In genomic region chr7:135591461-135591860, GRCm38 (mm10) we compare ENCODE assay signal across 31 mouse cellular contexts. TPM values are rescaled to one million over a fixed set of nuclear protein-coding genes. Genes with fewer than 3 reads are reported as not detected.
DNase-seq lines count a peak whose midpoint lies in the region; ATAC-seq lines count a peak whose summit lies in the region.
"Had no signal": no experiment of that assay in that cellular context is flagged by ENCODE, and none has a peak within 500 bp of the region (broad histone marks: within the 10 kb centered on the region; RNA-seq: fewer than 3 reads in every experiment).

No protein-coding gene starts in this region.

- no peaks in the 10 kb centered on the region for H3K27me3 ChIP-seq in liver, embryonic 13.5 days
- no peaks in the 10 kb centered on the region for H3K27me3 ChIP-seq in intestine, embryonic 16.5 days (replicated peaks; ENCODE audit: control insufficient read depth, insufficient read depth, low read length)
- H3K27me3 ChIP-seq: CH12.LX; embryonic facial prominence, embryonic 15.5 days; forebrain, embryonic 13.5 days; intestine, embryonic 15.5 days; limb, embryonic 15.5 days had no signal

- no peak overlapping the region for H3K4me3 ChIP-seq in liver, embryonic 13.5 days (replicated peaks)
- no peak overlapping the region for H3K4me3 ChIP-seq in intestine, embryonic 16.5 days (ENCODE audit: low read length)
- H3K4me3 ChIP-seq: embryonic facial prominence, embryonic 10.5 days; embryonic facial prominence, embryonic 15.5 days; forebrain, embryonic 13.5 days; intestine, embryonic 15.5 days; limb, embryonic 10.5 days; limb, embryonic 15.5 days had no signal

- ATAC-seq in liver, embryonic 13.5 days (ENCODE audit: low read depth): no peak
- ATAC-seq in hematopoietic stem cell, adult 5-6 weeks (replicated peaks in 1 of 2; ENCODE audit: insufficient read depth in 1 of 2, low FRiP score in 2 of 2, low TSS enrichment in 1 of 2, low read depth in 1 of 2, poor library complexity in 2 of 2, severe bottlenecking in 2 of 2): peak; percentile 44 to 47; a peak in 3 of 4 replicates
- peak; percentile 54 for ATAC-seq in monocyte, adult 5-6 weeks (replicated peaks; ENCODE audit: insufficient number of reproducible peaks, low FRiP score, low TSS enrichment, poor library complexity, severe bottlenecking)
- ATAC-seq in intestine, embryonic 16.5 days: no peak
- no peak for ATAC-seq in CD4-positive, CD25-positive, alpha-beta regulatory T cell, adult 4 months
- ATAC-seq: forebrain, embryonic 13.5 days; hindbrain, embryonic 16.5 days; intestine, embryonic 15.5 days; lung, postnatal 0 days had no signal

- 29% methylated on average over 2 of the region's 2 CpGs for WGBS in liver, embryonic 13.5 days (ENCODE audit: insufficient replicate concordance)
- WGBS in intestine, embryonic 16.5 days: 86% methylated on average over 2 of the region's 2 CpGs

- H3K4me2 ChIP-seq in liver, embryonic 13.5 days: no peak overlapping the region
- no peak overlapping the region for H3K4me2 ChIP-seq in intestine, embryonic 16.5 days (ENCODE audit: low read depth, low read length)
- H3K4me2 ChIP-seq: embryonic facial prominence, embryonic 15.5 days; forebrain, embryonic 13.5 days; intestine, embryonic 15.5 days; limb, embryonic 15.5 days had no signal

- H3K36me3 ChIP-seq in liver, embryonic 13.5 days: no peaks in the 10 kb centered on the region
- H3K36me3 ChIP-seq in intestine, embryonic 16.5 days (ENCODE audit: control insufficient read depth, insufficient read depth, low read length): no peaks in the 10 kb centered on the region
- H3K36me3 ChIP-seq: embryonic facial prominence, embryonic 10.5 days; embryonic facial prominence, embryonic 15.5 days; intestine, embryonic 15.5 days; limb, embryonic 10.5 days; limb, embryonic 15.5 days had no signal

- H3K9me3 ChIP-seq in liver, embryonic 13.5 days (replicated peaks): no peaks in the 10 kb centered on the region
- H3K9me3 ChIP-seq in intestine, embryonic 16.5 days (ENCODE audit: control insufficient read depth, low read length): no peaks in the 10 kb centered on the region
- H3K9me3 ChIP-seq: embryonic facial prominence, embryonic 10.5 days; embryonic facial prominence, embryonic 15.5 days; forebrain, embryonic 13.5 days; intestine, embryonic 15.5 days; limb, embryonic 10.5 days; limb, embryonic 15.5 days had no signal

- peaks cover 90% of the 10 kb centered on the region for H3K4me1 ChIP-seq in liver, embryonic 13.5 days (replicated peaks)
- peaks cover 6% of the 10 kb centered on the region for H3K4me1 ChIP-seq in intestine, embryonic 16.5 days (ENCODE audit: control insufficient read depth, insufficient read depth, low read length)

- H3K27ac ChIP-seq in liver, embryonic 13.5 days: peak overlapping the region; percentile 63
- H3K27ac ChIP-seq in intestine, embryonic 16.5 days (ENCODE audit: low read length): no peak overlapping the region
- H3K27ac ChIP-seq: embryonic facial prominence, embryonic 10.5 days; embryonic facial prominence, embryonic 15.5 days; forebrain, embryonic 13.5 days; intestine, embryonic 15.5 days; kidney, postnatal 0 days; limb, embryonic 10.5 days; limb, embryonic 15.5 days had no signal

- no peak overlapping the region for H3K9ac ChIP-seq in liver, embryonic 13.5 days
- no peak overlapping the region for H3K9ac ChIP-seq in intestine, embryonic 16.5 days (ENCODE audit: low read depth, low read length)
- H3K9ac ChIP-seq: embryonic facial prominence, embryonic 15.5 days; forebrain, embryonic 13.5 days; intestine, embryonic 15.5 days; limb, embryonic 15.5 days had no signal

- DNase-seq in liver, embryonic 13.5 days: no peak
- DNase-seq in liver: no peak
- DNase-seq in right cerebral cortex, postnatal 36 days (ENCODE audit: low spot score in 2 of 2): no peak
- DNase-seq: adrenal gland, postnatal 10 days; cerebellum, adult 18-20 months; cerebellum, postnatal 14 days; gastrocnemius, postnatal 14 days; heart, adult 18-20 months; heart, postnatal 14 days; kidney, adult 8-10 months; kidney, postnatal 4 days; layer of hippocampus, postnatal 36 days; lung, adult 18-20 months; lung, postnatal 4 days; midbrain, embryonic 14.5 days; thymus, adult 2 months; thymus, postnatal 36 days had no signal

RNA-seq across cellular contexts. Expression of gene Ptpre, which starts 54.2 kb away (rescaled TPM):
- polyA plus RNA-seq in liver, embryonic 13.5 days (2015; fragmentation: Nextera tagmentation; extraction: Ambion mirVana): 2.5 and 2.8 TPM in 2 replicates
- 106 and 117 TPM in 2 replicates for total RNA-seq in hematopoietic stem cell, adult 5-6 weeks (2017)
- 157 to 186 TPM (median 183 TPM) in 3 replicates for total RNA-seq in monocyte, adult 5-6 weeks (2017)
- 2.4 and 2.9 TPM in 2 replicates for polyA plus RNA-seq in intestine, embryonic 16.5 days (2015; fragmentation: Nextera tagmentation; extraction: Ambion mirVana)
- polyA plus RNA-seq in CD4-positive, CD25-positive, alpha-beta regulatory T cell, adult 4 months (2017; shearing (Covaris generic)): 10 to 100 TPM; 36.3 to 38.2 TPM

Comparison
In these comparisons a context has a peak if more than half of its experiments do, and no peak if none do; other contexts are left out.
1. ATAC-seq: peak in hematopoietic stem cell, adult 5-6 weeks (2 of 2) and monocyte, adult 5-6 weeks (single experiment); none in liver, embryonic 13.5 days (single experiment), intestine, embryonic 16.5 days (single experiment) and CD4-positive, CD25-positive, alpha-beta regulatory T cell, adult 4 months (single experiment).